Mouse (Mus musculus): Measurements from ENCODE around the gene Hrh2. TPM values are rescaled to one million over a fixed set of nuclear protein-coding genes. Genes with fewer than 3 reads are reported as not detected.

Hrh2 gene
- polyA plus RNA-seq, 1 experiment: not detected

DNA sequence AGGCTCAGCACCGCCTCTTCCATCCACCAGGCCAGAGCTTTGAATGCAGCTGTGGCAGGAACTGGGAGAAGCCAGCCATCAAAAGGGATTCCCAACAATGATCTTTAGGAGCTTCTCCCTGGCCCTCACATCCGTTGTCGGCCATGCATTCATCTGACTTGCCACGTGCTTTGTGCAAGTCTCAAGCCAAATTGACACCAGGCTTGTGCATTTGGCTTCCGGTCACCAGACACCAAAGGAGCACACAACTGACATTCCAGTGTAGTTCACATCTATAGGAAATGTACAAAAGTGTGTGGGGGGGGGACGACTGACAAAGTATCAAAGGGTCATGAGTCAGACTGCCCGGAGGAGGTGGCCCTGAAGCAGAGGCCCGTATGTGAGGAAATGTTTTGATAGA is 58.4 kb downstream of the Hrh2 start:
- TF ChIP-seq CTCF (IDR thresholded peaks at IDR 0.05; ENCODE audit: borderline replicate concordance, insufficient read depth, low read length) (no peak), POLR2A (IDR thresholded peaks at IDR 0.05; ENCODE audit: low read depth, low read length) (no peak)
- Histone ChIP-seq H3K4me3 (ENCODE audit: insufficient read depth, low read length) (no peak overlapping the region), H3K4me1 (ENCODE audit: control insufficient read depth, insufficient read depth, low read length) (peaks cover 12% of the 10 kb centered on the region), H3K27ac (ENCODE audit: insufficient read depth, low read length) (no peak overlapping the region)

DNA sequence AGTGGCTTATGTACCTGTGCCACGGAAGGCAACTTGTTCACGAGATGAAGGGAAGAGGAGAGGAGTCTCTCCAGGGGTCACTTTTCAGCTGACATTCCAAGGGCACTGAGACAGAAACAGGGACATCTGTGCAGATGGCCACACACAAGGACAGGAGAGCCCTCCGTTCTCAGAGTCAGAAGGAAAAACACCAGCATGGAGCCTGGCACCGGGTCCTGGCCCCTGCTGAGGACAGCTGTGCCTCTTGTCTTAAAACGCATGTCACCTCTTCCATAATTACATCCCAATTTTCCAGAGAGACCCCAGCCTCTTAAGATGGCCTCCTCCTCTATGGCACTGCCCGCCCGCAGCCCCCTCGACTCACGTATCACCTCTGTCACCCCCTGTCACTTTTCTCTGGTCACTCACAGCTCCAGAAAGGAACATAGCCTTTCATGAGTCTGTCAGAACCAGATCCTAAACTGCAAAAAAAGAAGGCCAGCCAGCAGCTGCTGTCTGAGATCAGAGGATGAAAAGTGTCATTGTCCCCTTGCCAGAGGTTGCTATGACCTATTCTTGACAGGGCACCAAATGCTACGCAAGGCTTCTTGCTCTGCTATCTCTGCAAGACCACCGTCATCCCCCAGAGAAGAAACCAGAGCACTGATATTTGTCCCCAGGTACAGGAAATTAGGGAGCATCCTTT is 59.8 kb downstream of the Hrh2 start:
- no peak overlapping the region for H3K27ac ChIP-seq (ENCODE audit: insufficient read depth, low read length)
- peaks cover 12% of the 10 kb centered on the region for H3K4me1 ChIP-seq (ENCODE audit: control insufficient read depth, insufficient read depth, low read length)
- no peak for TF ChIP-seq CTCF (IDR thresholded peaks at IDR 0.05; ENCODE audit: borderline replicate concordance, insufficient read depth, low read length)
- no peak for TF ChIP-seq POLR2A (IDR thresholded peaks at IDR 0.05; ENCODE audit: low read depth, low read length)
- no peak overlapping the region for H3K4me3 ChIP-seq (ENCODE audit: insufficient read depth, low read length)

DNA sequence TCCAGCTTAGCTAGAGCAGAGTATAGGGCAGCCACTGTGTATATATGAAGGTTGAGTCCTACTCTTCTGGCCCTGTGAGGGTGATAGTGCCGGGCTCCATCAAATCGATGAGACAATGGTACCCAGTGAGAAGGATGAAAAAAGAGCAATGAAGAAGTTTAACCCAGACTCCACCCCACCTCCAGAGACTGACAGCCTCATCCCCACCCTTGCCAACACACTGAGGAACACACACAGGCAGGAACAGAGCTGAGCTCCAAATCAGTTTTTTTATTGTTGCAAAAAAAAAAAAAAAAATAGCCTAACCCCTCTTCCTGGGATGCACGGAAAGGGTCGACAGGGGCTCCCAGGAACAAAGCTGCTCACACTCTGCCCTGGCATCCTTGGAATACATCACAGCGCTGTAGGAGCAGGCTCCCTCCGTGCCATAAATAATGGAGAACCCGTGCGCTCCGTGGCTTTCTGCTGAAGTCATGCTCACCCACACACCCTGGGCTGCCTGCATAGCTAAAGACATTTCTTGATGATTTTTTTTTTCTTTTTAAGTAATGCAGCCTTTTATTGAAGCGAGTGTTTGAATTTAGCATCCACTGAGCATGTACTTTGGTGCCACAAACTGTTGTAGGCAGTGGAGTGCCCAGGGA is 65.8 kb downstream of the Hrh2 start:
- Histone ChIP-seq H3K4me1 (ENCODE audit: control insufficient read depth, insufficient read depth, low read length) (no peaks in the 10 kb centered on the region), H3K27ac (ENCODE audit: insufficient read depth, low read length) (no peak overlapping the region), H3K4me3 (ENCODE audit: insufficient read depth, low read length) (no peak overlapping the region)
- no peak for TF ChIP-seq CTCF (IDR thresholded peaks at IDR 0.05; ENCODE audit: borderline replicate concordance, insufficient read depth, low read length)
- TF ChIP-seq POLR2A (IDR thresholded peaks at IDR 0.05; ENCODE audit: low read depth, low read length): no peak

DNA sequence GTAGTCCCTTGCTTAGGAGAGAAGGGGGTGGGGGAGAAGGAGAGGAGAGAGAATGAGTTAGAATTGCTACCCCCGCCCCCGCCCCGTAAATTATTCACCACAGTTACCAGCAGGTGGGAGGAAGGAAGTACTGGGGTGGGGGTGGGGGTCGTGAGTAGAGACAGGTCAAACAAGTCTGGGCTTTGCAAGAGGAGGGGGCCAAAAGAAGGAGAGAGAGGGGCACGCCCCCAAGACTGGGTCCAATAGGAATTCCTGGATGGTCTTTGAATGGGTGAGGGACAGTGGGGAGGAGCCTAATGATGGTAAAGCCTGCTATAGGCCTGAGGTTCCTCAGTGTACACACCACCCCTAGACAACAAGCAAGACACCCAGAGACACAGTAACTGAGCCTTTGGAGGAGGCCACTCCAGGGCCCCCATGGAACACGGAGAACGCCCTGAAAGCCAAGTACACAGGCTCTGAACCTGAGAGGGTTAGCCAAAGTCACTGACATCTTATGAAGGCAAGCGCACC is 66.4 kb downstream of the Hrh2 start:
- no peaks in the 10 kb centered on the region for H3K4me1 ChIP-seq (ENCODE audit: control insufficient read depth, insufficient read depth, low read length)
- H3K27ac ChIP-seq (ENCODE audit: insufficient read depth, low read length): no peak overlapping the region
- no peak for TF ChIP-seq POLR2A (IDR thresholded peaks at IDR 0.05; ENCODE audit: low read depth, low read length)
- no peak for TF ChIP-seq CTCF (IDR thresholded peaks at IDR 0.05; ENCODE audit: borderline replicate concordance, insufficient read depth, low read length)
- H3K4me3 ChIP-seq (ENCODE audit: insufficient read depth, low read length): no peak overlapping the region

DNA sequence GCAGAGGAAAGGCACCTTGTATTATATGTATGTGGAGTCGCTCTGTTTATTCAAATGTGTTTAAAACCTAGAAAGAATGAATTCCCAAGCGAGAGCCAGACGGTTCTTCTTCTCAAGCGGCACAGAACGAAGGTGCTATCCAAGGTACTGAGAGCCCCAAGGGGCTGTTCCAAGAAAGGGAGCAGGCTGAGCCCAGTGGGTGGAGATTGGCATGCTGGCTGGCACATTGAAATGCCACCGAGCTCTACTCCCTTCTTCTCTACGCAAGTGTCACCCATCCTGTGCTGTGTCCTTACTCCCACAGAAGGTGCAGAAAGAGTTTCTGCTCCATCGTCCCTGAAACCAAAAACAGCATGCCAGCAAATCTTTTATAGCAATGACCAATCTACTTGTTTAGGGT is 68.4 kb downstream of the Hrh2 start:
- Histone ChIP-seq H3K4me1 (ENCODE audit: control insufficient read depth, insufficient read depth, low read length) (no peaks in the 10 kb centered on the region), H3K4me3 (ENCODE audit: insufficient read depth, low read length) (no peak overlapping the region), H3K27ac (ENCODE audit: insufficient read depth, low read length) (no peak overlapping the region)
- TF ChIP-seq POLR2A (IDR thresholded peaks at IDR 0.05; ENCODE audit: low read depth, low read length): no peak
- no peak for TF ChIP-seq CTCF (IDR thresholded peaks at IDR 0.05; ENCODE audit: borderline replicate concordance, insufficient read depth, low read length)

DNA sequence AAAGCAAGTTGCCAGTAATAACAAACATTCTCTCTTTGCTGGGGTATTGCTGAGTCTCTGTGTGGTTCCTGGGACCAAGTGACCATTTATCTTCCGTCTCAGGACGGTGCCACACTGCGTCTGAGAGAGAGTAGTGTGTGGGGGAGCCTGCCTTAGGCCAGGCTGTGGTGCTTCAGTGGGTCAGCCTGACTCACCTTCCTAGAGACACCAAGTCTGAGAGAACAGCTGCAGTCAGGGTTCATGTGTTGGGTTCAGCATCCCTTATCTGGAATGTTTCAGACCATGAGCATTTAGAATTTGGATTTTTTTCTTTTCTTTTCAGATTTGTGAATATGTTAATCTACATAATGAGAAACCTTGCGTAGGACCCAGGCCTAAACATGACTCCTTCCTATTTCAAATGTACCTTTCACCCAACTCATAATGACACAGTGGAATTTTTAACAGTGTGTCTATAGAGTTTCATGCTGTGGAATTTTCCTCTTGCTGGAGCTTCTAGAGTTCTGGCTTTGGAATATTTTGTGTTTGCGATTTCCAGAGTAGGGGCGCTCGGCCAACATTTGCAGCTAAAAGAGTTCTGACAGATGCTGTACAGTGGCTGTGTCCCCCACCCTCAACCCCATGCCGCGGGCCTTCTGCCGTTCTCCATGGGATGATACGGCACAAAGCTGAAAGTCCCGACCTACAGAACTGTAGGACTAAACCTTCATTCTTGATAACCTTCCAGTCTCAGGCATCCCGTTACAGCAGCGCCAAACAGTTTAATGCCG is 71.0 kb downstream of the Hrh2 start:
- Histone ChIP-seq H3K27ac (ENCODE audit: insufficient read depth, low read length) (no peak overlapping the region), H3K4me3 (ENCODE audit: insufficient read depth, low read length) (no peak overlapping the region), H3K4me1 (ENCODE audit: control insufficient read depth, insufficient read depth, low read length) (no peaks in the 10 kb centered on the region)
- no peak for TF ChIP-seq CTCF (IDR thresholded peaks at IDR 0.05; ENCODE audit: borderline replicate concordance, insufficient read depth, low read length)
- TF ChIP-seq POLR2A (IDR thresholded peaks at IDR 0.05; ENCODE audit: low read depth, low read length): no peak

DNA sequence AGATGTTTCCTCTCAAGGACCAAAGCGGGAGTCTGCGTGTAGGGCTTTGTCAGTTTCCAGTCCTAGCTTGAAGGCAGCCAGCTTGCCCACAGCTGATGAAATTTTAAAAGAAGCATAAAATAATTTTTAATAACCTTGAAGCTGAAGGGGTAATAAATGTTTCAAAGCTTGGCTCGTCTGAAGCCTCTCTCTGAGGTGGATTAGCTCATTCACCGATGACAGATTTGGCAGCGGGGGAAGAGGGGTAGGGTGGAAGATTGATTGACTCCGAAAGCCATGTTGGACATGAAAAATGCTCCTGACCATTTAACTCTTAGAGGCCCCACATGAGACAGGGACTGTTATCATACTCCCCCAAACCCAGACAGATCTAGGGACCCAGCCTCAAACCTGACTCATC is 71.7 kb downstream of the Hrh2 start:
- Histone ChIP-seq H3K27ac (ENCODE audit: insufficient read depth, low read length) (no peak overlapping the region), H3K4me3 (ENCODE audit: insufficient read depth, low read length) (no peak overlapping the region), H3K4me1 (ENCODE audit: control insufficient read depth, insufficient read depth, low read length) (no peaks in the 10 kb centered on the region)
- no peak for TF ChIP-seq POLR2A (IDR thresholded peaks at IDR 0.05; ENCODE audit: low read depth, low read length)
- TF ChIP-seq CTCF (IDR thresholded peaks at IDR 0.05; ENCODE audit: borderline replicate concordance, insufficient read depth, low read length): no peak

DNA sequence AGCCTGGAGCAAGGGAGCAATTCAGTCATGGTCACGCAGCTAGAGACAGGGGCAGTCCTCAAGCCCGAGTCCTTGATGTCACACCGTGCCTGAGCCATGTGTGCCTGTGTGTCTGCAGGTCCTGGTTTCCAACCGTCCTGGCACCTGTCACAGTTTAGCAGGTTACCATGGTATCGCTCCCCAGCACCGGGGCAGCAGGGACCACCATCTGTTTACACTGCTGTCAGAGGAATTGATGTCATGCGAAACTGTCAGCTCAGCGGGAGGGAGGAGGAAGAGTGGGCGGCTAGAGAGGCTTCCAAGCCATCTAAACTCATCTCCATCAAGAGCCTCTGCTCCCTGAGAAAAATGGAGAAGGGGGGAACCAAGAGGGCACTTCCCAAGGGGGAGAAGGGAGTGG is 74.5 kb downstream of the Hrh2 start:
- Histone ChIP-seq H3K4me1 (ENCODE audit: control insufficient read depth, insufficient read depth, low read length) (no peaks in the 10 kb centered on the region), H3K27ac (ENCODE audit: insufficient read depth, low read length) (no peak overlapping the region), H3K4me3 (ENCODE audit: insufficient read depth, low read length) (no peak overlapping the region)
- TF ChIP-seq POLR2A (IDR thresholded peaks at IDR 0.05; ENCODE audit: low read depth, low read length): no peak

DNA sequence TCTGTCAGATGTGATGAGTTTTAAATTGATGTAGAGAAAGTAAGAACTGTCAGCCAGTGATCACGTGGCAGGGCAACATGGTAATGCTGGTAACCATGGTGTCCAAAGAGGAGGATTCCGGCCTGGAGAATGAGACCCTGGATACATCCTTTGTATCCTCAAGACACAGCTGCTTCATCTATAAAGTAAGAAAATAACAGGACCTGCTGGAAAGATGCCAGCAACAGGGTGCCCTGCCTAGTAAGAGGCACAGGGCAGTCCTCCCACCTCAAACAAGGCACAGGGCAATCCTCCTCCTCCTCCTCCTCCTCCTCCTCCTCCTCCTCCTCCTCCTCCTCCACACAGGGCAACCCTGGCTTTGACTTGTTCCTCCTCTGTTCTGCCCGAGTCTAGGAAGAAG is 77.2 kb downstream of the Hrh2 start:
- no peak overlapping the region for H3K4me3 ChIP-seq (ENCODE audit: insufficient read depth, low read length)
- no peaks in the 10 kb centered on the region for H3K4me1 ChIP-seq (ENCODE audit: control insufficient read depth, insufficient read depth, low read length)
- no peak overlapping the region for H3K27ac ChIP-seq (ENCODE audit: insufficient read depth, low read length)
- TF ChIP-seq CTCF (IDR thresholded peaks at IDR 0.05; ENCODE audit: borderline replicate concordance, insufficient read depth, low read length): no peak
- TF ChIP-seq POLR2A (IDR thresholded peaks at IDR 0.05; ENCODE audit: low read depth, low read length): no peak

DNA sequence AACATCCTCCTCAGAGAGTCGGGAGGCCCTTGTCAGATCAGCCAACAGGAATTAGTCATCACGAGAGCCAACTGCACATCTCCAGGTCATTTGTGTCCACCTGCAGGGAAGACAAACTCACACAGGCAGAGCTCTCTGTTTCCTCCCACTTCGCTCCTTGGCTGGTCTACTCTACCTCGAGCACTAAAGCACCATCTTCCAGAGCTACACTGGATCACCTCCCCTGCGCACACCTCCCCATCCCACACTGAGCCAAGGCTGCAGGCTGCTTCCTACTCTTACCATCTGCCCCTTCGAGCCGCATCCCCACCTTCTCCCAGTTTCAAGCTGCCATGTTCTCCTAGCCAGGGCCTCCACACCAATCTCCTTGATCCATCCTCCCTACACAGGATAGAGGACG is 77.7 kb downstream of the Hrh2 start:
- TF ChIP-seq CTCF (IDR thresholded peaks at IDR 0.05; ENCODE audit: borderline replicate concordance, insufficient read depth, low read length): no peak
- TF ChIP-seq POLR2A (IDR thresholded peaks at IDR 0.05; ENCODE audit: low read depth, low read length): no peak

More for the DNA sequence above, 77.7 kb downstream of the Hrh2 start:
- H3K27ac ChIP-seq (ENCODE audit: insufficient read depth, low read length): no peak overlapping the region
- H3K4me1 ChIP-seq (ENCODE audit: control insufficient read depth, insufficient read depth, low read length): no peaks in the 10 kb centered on the region
- H3K4me3 ChIP-seq (ENCODE audit: insufficient read depth, low read length): no peak overlapping the region
